Mouse (Mus musculus) megakaryocyte, embryonic 14.5 days (primary cell): ENCODE data around the gene Prg2. TPM values are rescaled to one million over a fixed set of nuclear protein-coding genes. Genes with fewer than 3 reads are reported as not detected.

Experiments
- H3K27me3 ChIP-seq: replicated peaks from 2 replicates; pipeline ENCODE3; 2012; ENCODE audit warnings: inconsistent platforms
- H3K36me3 ChIP-seq: replicated peaks from 2 replicates; pipeline ENCODE3; 2012; ENCODE audit warnings: low read length, inconsistent platforms, mixed read lengths
- H3K4me1 ChIP-seq: 2 replicates; pipeline ENCODE4 v1.6.1; 2012; ENCODE audit warnings: inconsistent platforms
- H3K4me3 ChIP-seq: replicated peaks from 2 replicates; pipeline ENCODE3; 2012; ENCODE audit warnings: moderate library complexity, mild to moderate bottlenecking, inconsistent platforms
- H3K9me3 ChIP-seq: 2 replicates; pipeline ENCODE4 v1.6.1; 2012; ENCODE audit warnings: inconsistent platforms
- FLI1 ChIP-seq: IDR thresholded peaks from 2 replicates; pipeline ENCODE4 v1.6.1; 2012; ENCODE audit warnings: low read length, inconsistent platforms, mixed read lengths
- GATA1 ChIP-seq: IDR thresholded peaks from 3 replicates; pipeline ENCODE4 v1.6.1; 2012; ENCODE audit warnings: mixed read lengths, low read length, inconsistent platforms, borderline replicate concordance
- polyA plus RNA-seq: library from polyadenylated mRNA; stranded (reverse); fragments of >175 nt; gene quantifications from 2 replicates; pipeline ENCODE4 v1.2.3, GENCODE M21; 2012; ENCODE audit warnings: low replicate concordance; ENCODE audit not compliant: insufficient read depth

Gene Prg2
- polyA plus RNA-seq, 1 experiment = 2.5 TPM

DNA sequence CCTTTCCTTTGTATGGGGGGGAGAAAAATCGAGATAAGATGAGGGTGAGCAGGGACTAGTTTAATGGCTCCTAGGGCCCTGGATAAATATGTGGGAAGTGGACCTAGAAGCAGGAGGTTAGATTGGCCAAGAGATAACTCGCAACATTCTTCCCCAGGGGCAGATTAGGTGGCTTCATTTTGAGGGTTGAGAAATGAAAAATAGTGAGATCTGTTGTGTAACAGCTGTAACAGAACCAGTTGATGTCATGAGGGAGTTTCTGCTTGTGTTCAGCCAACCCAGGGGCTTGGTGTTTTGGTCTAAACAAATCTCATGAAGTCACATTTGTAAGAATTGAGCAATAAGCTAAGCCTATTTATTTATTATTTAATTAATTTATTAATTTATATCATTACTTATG is 38.9 kb upstream of the Prg2 start:
- TF ChIP-seq FLI1 (no peak), GATA1 (no peak)
- H3K4me3 ChIP-seq = no peak overlapping the region
- H3K27me3 ChIP-seq = no peaks in the 10 kb centered on the region
- peaks cover 64% of the 10 kb centered on the region for H3K36me3 ChIP-seq
- peaks cover 30% of the 10 kb centered on the region for H3K4me1 ChIP-seq
- H3K9me3 ChIP-seq = no peaks in the 10 kb centered on the region

DNA sequence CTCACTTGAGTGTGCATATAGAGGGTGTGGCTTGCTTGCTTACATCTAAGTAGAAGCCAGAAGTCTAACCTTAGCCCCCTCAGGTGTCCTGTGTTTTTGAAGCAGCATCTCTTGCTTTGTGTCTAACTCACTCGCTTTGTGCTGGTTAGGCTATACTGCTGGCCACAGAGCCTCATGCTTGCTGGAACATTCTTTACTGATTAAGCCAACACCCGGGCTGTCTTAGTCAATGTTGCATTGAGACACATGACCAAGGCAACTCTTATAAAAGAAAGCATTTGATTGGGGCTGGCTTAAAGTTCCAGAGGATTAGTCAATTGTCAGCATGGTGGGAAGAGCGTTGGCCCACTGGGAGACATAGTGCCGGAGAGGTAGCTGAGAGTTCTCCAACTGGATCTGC is 38.5 kb upstream of the Prg2 start:
- Histone ChIP-seq H3K9me3 (no peaks in the 10 kb centered on the region), H3K4me3 (no peak overlapping the region), H3K4me1 (peaks cover 26% of the 10 kb centered on the region), H3K36me3 (peaks cover 69% of the 10 kb centered on the region), H3K27me3 (no peaks in the 10 kb centered on the region)
- TF ChIP-seq GATA1 (no peak), FLI1 (no peak)

DNA sequence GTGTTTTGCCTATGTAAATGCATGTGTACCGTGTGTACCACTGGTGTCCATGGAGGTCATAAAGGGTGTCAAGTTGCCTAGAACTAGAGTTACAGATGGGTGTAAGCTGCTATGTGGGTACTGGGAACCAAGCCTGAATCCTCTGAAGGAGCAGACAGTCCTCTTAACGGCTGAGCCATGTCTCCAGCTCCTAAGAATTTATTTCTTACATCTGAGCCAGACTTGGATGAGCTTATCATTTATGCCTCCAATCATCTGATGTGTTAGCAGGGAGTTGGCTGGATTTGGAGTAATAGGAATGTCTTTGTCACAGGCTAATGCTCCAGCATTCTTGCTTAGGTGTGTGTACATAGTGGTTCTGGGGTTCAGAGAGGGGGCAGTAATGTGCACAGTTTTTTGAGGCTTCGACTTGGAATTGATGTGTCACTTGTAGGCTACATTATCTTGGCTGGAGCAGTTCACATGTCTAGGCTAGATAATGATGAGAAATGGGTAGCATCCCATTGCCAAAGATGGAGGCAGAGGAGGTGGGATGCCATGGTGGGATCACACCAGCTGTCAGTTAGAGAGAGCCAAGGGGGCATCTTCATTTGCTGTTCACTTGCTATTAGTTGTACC is 33.0 kb upstream of the Prg2 start:
- Histone ChIP-seq H3K4me1 (peaks cover 6% of the 10 kb centered on the region; the same call in 1 of the 2 replicates), H3K27me3 (no peaks in the 10 kb centered on the region), H3K36me3 (peaks cover 96% of the 10 kb centered on the region), H3K9me3 (no peaks in the 10 kb centered on the region), H3K4me3 (no peak overlapping the region)
- TF ChIP-seq GATA1 (no peak), FLI1 (no peak)

DNA sequence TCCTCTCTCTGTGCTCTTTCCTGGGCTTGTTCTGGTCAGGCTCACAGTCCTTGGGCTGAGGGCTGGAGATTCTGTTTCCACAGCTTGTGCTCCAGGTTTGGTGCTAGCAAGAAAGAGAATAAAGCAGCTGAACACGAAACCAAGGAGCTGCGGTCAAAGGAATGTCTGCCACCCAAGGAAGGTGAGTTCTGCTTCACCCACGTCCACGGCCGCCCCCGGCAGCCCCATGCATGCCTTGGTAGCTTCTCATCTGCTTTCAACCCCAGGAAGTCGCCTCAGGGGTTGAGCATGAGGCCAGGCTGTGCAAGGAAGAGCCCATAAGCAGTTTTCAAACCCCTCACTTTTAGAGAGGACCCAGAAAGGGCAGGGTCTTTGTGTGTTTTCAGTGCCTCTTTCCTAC is 32.0 kb upstream of the Prg2 start:
- Histone ChIP-seq H3K4me1 (peaks cover 6% of the 10 kb centered on the region; the same call in 1 of the 2 replicates), H3K27me3 (no peaks in the 10 kb centered on the region), H3K36me3 (peaks cover 98% of the 10 kb centered on the region), H3K9me3 (no peaks in the 10 kb centered on the region), H3K4me3 (no peak overlapping the region)
- TF ChIP-seq GATA1 = no peak
- no peak for TF ChIP-seq FLI1

DNA sequence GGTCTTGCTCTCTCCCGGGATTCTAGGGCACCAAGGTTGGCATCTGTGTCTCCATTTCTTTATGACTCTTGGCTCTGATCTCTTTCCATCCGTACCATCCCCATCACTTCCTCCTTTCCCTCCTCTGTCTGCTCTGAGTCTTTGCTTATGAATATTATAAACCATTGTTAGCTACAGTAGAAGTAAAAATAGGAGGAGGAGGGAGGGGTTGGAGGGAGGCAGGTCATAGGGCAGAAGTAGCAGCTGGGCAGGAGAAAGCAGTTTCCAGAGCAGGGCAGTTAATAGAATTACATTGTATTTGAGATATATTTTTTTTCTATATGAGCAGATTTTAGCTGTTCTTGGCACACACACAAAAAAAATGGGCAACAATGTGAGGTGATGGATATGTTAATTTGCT is 31.5 kb upstream of the Prg2 start:
- Histone ChIP-seq H3K27me3 (no peaks in the 10 kb centered on the region), H3K4me3 (no peak overlapping the region), H3K9me3 (no peaks in the 10 kb centered on the region), H3K4me1 (peaks cover 6% of the 10 kb centered on the region; the same call in 1 of the 2 replicates), H3K36me3 (peaks cover 98% of the 10 kb centered on the region)
- no peak for TF ChIP-seq GATA1
- no peak for TF ChIP-seq FLI1

DNA sequence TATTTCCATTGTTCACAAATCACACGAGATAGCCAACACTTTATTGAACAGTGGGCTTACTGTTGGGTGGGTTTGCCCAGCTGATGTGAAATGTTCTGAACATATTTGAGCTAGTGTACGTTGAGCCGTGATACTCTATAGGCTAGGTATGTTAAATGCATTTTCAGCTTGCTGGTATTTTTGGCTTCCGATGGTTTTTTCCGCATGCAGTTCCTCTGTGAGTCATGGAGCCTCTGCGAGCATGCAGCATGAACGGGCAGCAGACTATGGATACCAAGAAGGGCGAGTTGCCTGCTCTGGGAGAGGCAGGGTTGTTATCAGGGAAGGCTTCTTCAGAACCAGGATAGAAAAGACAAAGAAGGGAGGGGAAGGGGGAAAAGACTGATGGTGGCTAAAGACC is 29.2 kb upstream of the Prg2 start:
- Histone ChIP-seq H3K4me3 (no peak overlapping the region), H3K4me1 (peaks cover 6% of the 10 kb centered on the region; the same call in 1 of the 2 replicates), H3K36me3 (peaks cover 96% of the 10 kb centered on the region), H3K9me3 (no peaks in the 10 kb centered on the region), H3K27me3 (no peaks in the 10 kb centered on the region)
- TF ChIP-seq GATA1 = no peak
- no peak for TF ChIP-seq FLI1

DNA sequence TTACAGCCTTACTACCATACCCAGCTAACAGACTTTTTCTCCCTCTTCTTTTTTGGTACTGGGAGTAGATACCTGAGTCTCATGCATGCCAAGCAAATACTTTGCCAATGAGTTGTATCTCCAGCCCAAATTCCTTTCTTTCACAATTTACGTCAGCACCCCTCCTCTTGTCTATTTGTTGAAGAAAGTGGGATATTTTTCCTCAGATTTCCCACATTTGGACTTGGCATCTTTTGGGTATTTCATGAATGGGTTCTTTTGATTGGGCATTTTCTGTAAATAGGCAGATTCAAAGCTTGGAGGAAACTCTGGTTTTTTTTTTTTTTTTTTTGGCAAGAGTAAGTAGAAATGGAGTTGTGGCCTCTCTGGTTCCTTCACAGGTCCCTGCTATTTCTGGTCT is 28.0 kb upstream of the Prg2 start:
- Histone ChIP-seq H3K9me3 (no peaks in the 10 kb centered on the region), H3K36me3 (peaks cover 95% of the 10 kb centered on the region), H3K4me1 (peaks cover 5% of the 10 kb centered on the region; the same call in 1 of the 2 replicates), H3K4me3 (no peak overlapping the region), H3K27me3 (no peaks in the 10 kb centered on the region)
- TF ChIP-seq FLI1 = no peak
- no peak for TF ChIP-seq GATA1

DNA sequence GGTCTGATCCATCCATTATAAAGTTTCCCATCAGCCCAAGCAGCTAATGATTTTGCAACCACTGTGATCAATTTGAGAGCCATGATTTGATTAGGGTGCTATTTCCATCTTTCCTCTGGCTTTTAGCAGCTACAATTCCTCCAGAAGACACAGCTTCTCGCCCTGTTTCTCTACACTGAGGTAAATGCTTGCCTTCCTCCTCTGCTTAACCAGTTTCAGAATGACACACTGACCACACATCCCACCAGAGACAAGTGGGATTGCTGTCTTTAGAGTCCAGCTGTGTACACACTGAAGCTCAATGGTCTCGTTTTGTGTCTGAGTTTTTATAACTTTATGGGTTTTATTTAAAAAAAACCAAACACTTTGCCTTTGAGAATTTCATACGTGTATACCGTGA is 27.6 kb upstream of the Prg2 start:
- Histone ChIP-seq H3K4me1 (peaks cover under 1% of the 10 kb centered on the region; the same call in 1 of the 2 replicates), H3K36me3 (peaks cover 95% of the 10 kb centered on the region), H3K9me3 (no peaks in the 10 kb centered on the region)

DNA sequence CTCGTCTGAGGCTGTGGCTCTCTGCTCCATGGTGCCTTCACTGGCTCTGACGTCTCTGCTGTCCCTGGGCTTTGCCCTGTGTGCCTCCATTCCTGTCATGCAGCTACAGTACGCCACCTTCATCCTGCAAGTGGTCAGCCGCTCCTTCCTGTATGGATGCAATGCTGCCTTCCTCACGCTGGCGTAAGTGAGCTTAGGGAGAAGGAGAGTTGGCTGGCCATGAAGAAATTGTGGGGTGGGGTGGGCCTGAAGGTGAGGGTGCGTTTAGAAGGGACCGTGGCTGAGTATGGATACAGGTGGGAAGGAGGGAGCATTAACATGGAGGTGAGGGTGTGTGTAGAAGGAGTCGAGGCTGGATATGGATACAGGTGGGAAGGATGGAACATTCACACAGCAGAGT is 24.8 kb upstream of the Prg2 start:
- H3K27me3 ChIP-seq = no peaks in the 10 kb centered on the region
- no peaks in the 10 kb centered on the region for H3K4me1 ChIP-seq
- no peak overlapping the region for H3K4me3 ChIP-seq
- H3K36me3 ChIP-seq = peaks cover 93% of the 10 kb centered on the region
- no peak for TF ChIP-seq FLI1
- no peaks in the 10 kb centered on the region for H3K9me3 ChIP-seq

More for the DNA sequence above, 27.6 kb upstream of the Prg2 start:
- no peak for TF ChIP-seq FLI1
- TF ChIP-seq GATA1 = no peak
- Histone ChIP-seq H3K4me3 (no peak overlapping the region), H3K27me3 (no peaks in the 10 kb centered on the region)

DNA sequence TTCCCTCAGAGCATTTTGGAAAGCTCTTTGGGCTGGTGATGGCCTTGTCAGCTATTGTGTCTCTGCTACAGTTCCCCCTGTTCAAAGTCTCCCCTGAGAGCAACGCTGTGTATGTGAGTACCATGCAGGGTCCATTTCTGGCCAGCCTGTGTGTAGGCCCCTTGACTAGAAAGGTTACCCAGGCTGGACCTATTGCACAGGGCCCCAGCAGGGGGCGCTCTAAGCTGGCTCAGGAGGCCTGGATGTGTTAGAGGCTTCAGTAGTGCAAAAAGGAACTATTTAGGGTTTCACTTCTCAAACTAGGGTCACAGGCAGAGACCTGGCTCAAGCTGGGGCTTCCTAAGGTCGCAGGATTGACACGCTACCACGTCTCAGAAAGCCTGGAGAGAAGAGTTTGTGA is 24.0 kb upstream of the Prg2 start:
- no peak overlapping the region for H3K4me3 ChIP-seq
- H3K36me3 ChIP-seq = peaks cover 84% of the 10 kb centered on the region
- TF ChIP-seq GATA1 = no peak
- no peak for TF ChIP-seq FLI1
- no peaks in the 10 kb centered on the region for H3K4me1 ChIP-seq
- H3K9me3 ChIP-seq = no peaks in the 10 kb centered on the region
- no peaks in the 10 kb centered on the region for H3K27me3 ChIP-seq

DNA sequence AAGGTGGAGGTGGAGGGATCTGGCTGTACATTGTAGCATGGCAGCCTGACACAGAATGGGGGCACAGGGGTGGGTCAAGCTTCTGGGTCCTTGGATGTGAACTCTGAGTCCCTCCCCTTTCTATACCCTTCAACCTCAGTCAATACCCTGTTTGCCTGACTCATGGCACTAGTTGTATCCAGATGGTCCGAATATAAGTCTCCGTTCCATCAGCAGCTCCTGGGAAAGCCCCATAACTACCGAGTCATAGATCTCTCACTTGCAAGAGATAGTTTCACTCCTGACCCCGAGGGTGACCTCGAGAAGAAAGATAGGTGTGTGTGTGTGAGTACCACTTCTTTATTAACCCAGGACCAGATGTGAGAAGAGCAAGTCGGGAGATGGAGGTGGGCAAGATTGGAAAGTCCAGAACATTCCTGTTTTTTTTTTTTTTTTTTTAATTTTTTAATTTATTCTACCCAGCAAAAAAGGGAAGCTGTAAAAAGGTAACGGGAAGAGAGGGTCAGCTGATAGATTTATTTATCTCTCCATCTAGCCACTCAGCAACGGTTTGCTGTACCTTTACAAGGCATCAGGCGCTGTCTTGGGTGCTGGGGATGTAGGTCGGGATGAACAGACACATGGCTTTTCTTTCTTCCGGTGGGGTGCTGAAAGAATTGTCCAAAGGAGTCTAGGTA is 21.5 kb upstream of the Prg2 start:
- Histone ChIP-seq H3K27me3 (no peaks in the 10 kb centered on the region), H3K4me1 (no peaks in the 10 kb centered on the region), H3K9me3 (no peaks in the 10 kb centered on the region), H3K36me3 (peaks cover 61% of the 10 kb centered on the region), H3K4me3 (no peak overlapping the region)
- TF ChIP-seq FLI1 = no peak
- no peak for TF ChIP-seq GATA1
